Mouse (Mus musculus) embryonic facial prominence, embryonic 11.5 days (tissue): ENCODE results near the gene Gm20538. TPM values are rescaled to one million over a fixed set of nuclear protein-coding genes. Genes with fewer than 3 reads are reported as not detected.

ENCODE experiments used
- polyA plus RNA-seq: library from polyadenylated mRNA; unstranded; fragments of >200 nt; fragmentation: Nextera tagmentation; extraction: Ambion mirVana; gene quantifications from 2 replicates; pipeline ENCODE4 v1.2.1, GENCODE M21; 2014

Gm20538 gene
- polyA plus RNA-seq, 1 experiment from 2014 or later = not detected

Other genes with a start within 250 kb of the Gm20538 start
- gene Scd4, start 219.7 kb downstream of the Gm20538 start, polyA plus RNA-seq = not detected in 2 replicates
- 12.9 and 14.2 TPM in 2 replicates for gene Scd1, start 145.0 kb downstream of the Gm20538 start, polyA plus RNA-seq
- 0.06 and 0.49 TPM in 2 replicates for gene Wnt8b, start 59.4 kb downstream of the Gm20538 start, polyA plus RNA-seq
- 0.17 and 0.24 TPM in 2 replicates for gene Sec31b, start 7.0 kb downstream of the Gm20538 start, polyA plus RNA-seq
- 466 and 508 TPM in 2 replicates for gene Ndufb8, start 2.6 kb upstream of the Gm20538 start, polyA plus RNA-seq
- gene Hif1an, start 10.0 kb upstream of the Gm20538 start, polyA plus RNA-seq = 23.5 and 25.4 TPM in 2 replicates
- 0.90 and 1.1 TPM in 2 replicates for gene Pax2, start 203.2 kb upstream of the Gm20538 start, polyA plus RNA-seq